Mouse (Mus musculus): Measurements from ENCODE around the gene Lgals2. TPM values are rescaled to one million over a fixed set of nuclear protein-coding genes. Genes with fewer than 3 reads are reported as not detected.
A peak's percentile ranks its signal among the peaks of the same experiment; 100 is the strongest.
"Not testable (repeated sequence)": the region's sequence is repeated elsewhere in the genome, so short reads cannot be mapped to it uniquely, and the experiment has no call there.

The Lgals2 gene
- polyA plus RNA-seq, 1 experiment from 2014 or later, result 1.8 TPM

DNA sequence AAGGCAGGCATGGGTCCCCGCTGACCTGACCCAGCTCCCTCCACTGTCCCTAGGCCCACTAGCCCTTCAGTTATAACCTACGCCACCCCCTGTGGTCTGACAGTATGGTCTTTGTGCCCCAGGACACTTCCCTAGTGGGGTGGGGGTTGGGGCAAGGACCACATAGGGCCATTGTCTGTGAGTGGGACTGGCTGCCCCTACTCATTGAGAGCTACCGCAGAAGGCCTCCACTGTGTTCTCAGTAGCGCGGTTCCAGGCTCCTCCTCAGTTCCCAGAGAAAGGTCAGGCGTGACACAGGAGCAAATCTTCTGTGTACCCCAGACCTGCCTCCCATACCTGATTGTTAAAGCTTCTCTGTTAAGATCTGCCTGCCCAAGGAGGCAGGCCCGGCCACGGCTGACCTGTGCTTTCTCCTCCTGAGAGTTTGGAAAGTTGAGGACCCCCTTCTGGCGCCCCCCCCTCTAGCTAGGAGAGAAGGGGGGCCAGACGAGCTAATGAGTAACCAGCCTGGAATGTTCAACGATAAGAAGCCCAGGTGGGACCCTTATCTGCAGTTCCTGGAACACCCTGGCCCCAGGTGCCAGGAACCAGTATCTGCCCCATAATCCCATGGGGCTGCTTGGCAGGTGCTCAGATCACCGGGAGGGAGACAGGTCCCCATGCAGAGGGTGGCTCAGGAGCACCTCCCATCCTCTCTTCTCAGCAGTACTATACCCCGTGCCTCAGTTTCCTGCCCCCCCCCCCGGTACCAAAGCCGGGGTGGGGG is 5.1 kb downstream of the Lgals2 start:
- Histone ChIP-seq H3K9me3 (replicated peaks) (no peaks in the 10 kb centered on the region), H3K27ac (peak overlapping the region; percentile 78), H3K9ac (no peak overlapping the region), H3K36me3 (peaks cover 25% of the 10 kb centered on the region), H3K4me3 (replicated peaks) (no peak overlapping the region), H3K27me3 (peaks cover 4% of the 10 kb centered on the region; the same call in 1 of the 2 replicates), H3K4me1 (peaks cover 57% of the 10 kb centered on the region), H3K4me2 (no peak overlapping the region)
- 60% methylated on average over 15 of the region's 15 CpGs for WGBS
- ATAC-seq (replicated peaks; ENCODE audit: low FRiP score), result peak; percentile 19

GRCm38 (mm10) chr15:78849485-78849884 is 5.8 kb downstream of the Lgals2 start:
- Histone ChIP-seq H3K27ac (peak overlapping the region; percentile 78), H3K4me1 (peaks cover 65% of the 10 kb centered on the region), H3K4me2 (no peak overlapping the region), H3K9me3 (replicated peaks) (no peaks in the 10 kb centered on the region), H3K27me3 (peaks cover 4% of the 10 kb centered on the region; the same call in 1 of the 2 replicates), H3K9ac (no peak overlapping the region), H3K4me3 (replicated peaks) (no peak overlapping the region), H3K36me3 (peaks cover 25% of the 10 kb centered on the region)
- no peak for ATAC-seq (replicated peaks; ENCODE audit: low FRiP score)
- WGBS, result 88% methylated on average over 12 of the region's 12 CpGs

- H3K4me1 ChIP-seq, result peaks cover 74% of the 10 kb centered on the region
- WGBS, result 32% methylated on average over 5 of the region's 5 CpGs
Observed at GRCm38 (mm10) chr15:78848467-78848866, 6.9 kb downstream of the Lgals2 start.

GRCm38 (mm10) chr15:78846805-78847204 is 8.5 kb downstream of the Lgals2 start:
- 85% methylated on average over 7 of the region's 7 CpGs for WGBS
- peaks cover 25% of the 10 kb centered on the region for H3K36me3 ChIP-seq
- H3K4me2 ChIP-seq; H3K27ac ChIP-seq; H3K9ac ChIP-seq; H3K4me3 ChIP-seq (replicated peaks); ATAC-seq (replicated peaks; ENCODE audit: low FRiP score); H3K9me3 ChIP-seq (replicated peaks): not testable (repeated sequence)
- H3K27me3 ChIP-seq, result peaks cover 20% of the 10 kb centered on the region
- H3K4me1 ChIP-seq, result peaks cover 89% of the 10 kb centered on the region

More at GRCm38 (mm10) chr15:78848467-78848866, 6.9 kb downstream of the Lgals2 start:
- H3K9ac ChIP-seq, result no peak overlapping the region
- H3K4me3 ChIP-seq (replicated peaks), result no peak overlapping the region
- H3K27me3 ChIP-seq, result peaks cover 13% of the 10 kb centered on the region
- ATAC-seq (replicated peaks; ENCODE audit: low FRiP score), result no peak
- no peaks in the 10 kb centered on the region for H3K9me3 ChIP-seq (replicated peaks)
- no peak overlapping the region for H3K4me2 ChIP-seq
- peaks cover 25% of the 10 kb centered on the region for H3K36me3 ChIP-seq
- no peak overlapping the region for H3K27ac ChIP-seq

DNA sequence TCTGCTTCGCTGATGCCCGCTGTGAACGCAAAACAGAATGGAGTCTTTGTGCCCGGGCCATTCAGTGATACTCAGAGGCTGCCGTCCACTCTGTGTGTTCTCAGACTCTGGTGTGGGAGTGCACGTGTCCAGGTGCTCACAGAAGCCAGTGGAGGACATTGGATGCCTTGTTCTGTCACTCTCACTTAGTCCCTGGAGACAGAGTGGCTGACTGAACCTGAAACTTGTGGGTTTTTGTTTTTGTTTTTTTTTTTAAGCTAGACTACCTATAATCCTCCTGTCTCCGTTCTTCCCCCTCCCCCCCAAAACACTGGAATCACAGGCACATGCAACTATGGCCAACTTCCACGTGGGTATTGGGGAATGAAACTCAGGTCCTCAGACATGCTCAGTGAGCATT is 9.0 kb downstream of the Lgals2 start:
- 54% methylated on average over 8 of the region's 8 CpGs for WGBS
- no peak for ATAC-seq (replicated peaks; ENCODE audit: low FRiP score)
- H3K4me3 ChIP-seq (replicated peaks), result no peak overlapping the region
- peaks cover 25% of the 10 kb centered on the region for H3K27me3 ChIP-seq
- H3K36me3 ChIP-seq, result peaks cover 25% of the 10 kb centered on the region
- peak overlapping the region; percentile 86 for H3K4me2 ChIP-seq
- no peaks in the 10 kb centered on the region for H3K9me3 ChIP-seq (replicated peaks)
- peaks cover 90% of the 10 kb centered on the region for H3K4me1 ChIP-seq
- H3K27ac ChIP-seq, result peak overlapping the region; percentile 94
- H3K9ac ChIP-seq, result no peak overlapping the region

DNA sequence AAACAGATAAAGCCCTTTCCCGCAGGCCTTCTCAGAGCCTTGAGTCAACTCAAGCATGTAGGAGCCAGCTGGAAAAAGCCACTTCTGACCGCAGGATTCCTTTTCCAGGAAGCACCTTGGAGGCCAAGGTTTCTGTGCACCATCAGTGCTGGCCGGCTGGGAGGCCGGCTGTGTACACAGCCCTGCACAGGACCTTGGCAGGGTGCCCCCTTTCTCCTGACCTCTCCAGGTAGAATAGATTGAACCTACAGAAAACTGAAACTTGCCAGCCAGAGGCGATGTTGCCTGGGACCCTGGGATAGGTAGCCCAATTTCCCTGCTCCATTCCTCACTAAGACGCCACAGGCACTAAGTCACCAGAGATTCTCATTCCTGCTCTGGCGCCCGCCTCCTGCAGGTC is 9.5 kb downstream of the Lgals2 start:
- Histone ChIP-seq H3K4me3 (replicated peaks) (peak overlapping the region; percentile 65), H3K27me3 (peaks cover 29% of the 10 kb centered on the region), H3K9me3 (replicated peaks) (no peaks in the 10 kb centered on the region), H3K36me3 (peaks cover 25% of the 10 kb centered on the region), H3K4me2 (peak overlapping the region; percentile 86), H3K9ac (no peak overlapping the region), H3K4me1 (peaks cover 90% of the 10 kb centered on the region), H3K27ac (peak overlapping the region; percentile 94)
- WGBS, result 63% methylated on average over 8 of the region's 8 CpGs
- ATAC-seq (replicated peaks; ENCODE audit: low FRiP score), result no peak

DNA sequence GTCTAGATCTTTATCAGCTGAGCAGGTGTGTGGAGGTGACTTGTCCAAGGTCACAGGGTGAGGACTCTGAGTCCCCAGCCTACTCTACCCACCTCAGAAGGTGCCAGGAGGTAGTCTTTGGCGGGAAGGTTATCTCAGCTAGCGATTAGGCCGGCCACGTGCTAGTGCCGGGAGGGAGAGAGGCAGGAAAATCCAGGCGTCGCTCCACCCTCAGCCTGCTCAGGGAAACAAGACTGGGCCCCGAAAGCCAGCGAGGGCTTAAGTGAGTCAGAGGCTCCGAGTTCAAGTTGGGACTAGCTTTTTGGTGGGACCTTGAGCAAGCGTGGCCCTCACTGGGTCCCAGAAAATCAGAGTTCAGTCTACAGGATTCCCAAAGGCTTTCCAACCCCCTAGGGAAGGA is 10.0 kb downstream of the Lgals2 start:
- Histone ChIP-seq H3K9me3 (replicated peaks) (no peaks in the 10 kb centered on the region), H3K36me3 (peaks cover 25% of the 10 kb centered on the region), H3K4me3 (replicated peaks) (peak overlapping the region; percentile 65), H3K27ac (peak overlapping the region; percentile 94), H3K9ac (no peak overlapping the region), H3K4me2 (peak overlapping the region; percentile 86), H3K27me3 (peaks cover 29% of the 10 kb centered on the region), H3K4me1 (peaks cover 90% of the 10 kb centered on the region)
- 61% methylated on average over 11 of the region's 11 CpGs for WGBS
- no peak for ATAC-seq (replicated peaks; ENCODE audit: low FRiP score)

DNA sequence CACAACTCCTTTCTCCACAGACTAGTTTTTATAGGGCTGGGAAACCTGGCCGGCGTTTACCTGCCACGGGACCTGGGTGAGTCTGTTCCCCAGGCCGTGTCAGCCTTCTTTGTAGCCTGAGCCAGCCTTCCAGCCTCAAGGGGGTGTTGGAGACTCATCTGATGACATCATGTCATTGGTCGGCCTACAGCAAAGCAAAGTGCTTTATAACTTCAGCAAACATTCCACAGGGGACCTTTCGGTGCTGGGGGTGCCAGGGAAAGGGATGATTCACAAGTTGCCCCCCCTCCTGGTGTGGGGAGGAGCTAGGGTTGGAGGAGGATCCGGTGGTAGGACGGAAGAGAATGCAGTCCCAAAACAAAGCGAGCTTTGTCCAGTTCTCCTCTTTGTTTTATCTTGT is 10.5 kb downstream of the Lgals2 start:
- Histone ChIP-seq H3K9me3 (replicated peaks) (no peaks in the 10 kb centered on the region), H3K4me2 (peak overlapping the region; percentile 86), H3K4me3 (replicated peaks) (peak overlapping the region; percentile 65), H3K4me1 (peaks cover 90% of the 10 kb centered on the region), H3K27me3 (peaks cover 29% of the 10 kb centered on the region), H3K9ac (peak overlapping the region; percentile 66; the same call in 1 of the 2 replicates), H3K36me3 (peaks cover 25% of the 10 kb centered on the region), H3K27ac (peak overlapping the region; percentile 94)
- WGBS, result 20% methylated on average over 9 of the region's 9 CpGs
- no peak for ATAC-seq (replicated peaks; ENCODE audit: low FRiP score)

DNA sequence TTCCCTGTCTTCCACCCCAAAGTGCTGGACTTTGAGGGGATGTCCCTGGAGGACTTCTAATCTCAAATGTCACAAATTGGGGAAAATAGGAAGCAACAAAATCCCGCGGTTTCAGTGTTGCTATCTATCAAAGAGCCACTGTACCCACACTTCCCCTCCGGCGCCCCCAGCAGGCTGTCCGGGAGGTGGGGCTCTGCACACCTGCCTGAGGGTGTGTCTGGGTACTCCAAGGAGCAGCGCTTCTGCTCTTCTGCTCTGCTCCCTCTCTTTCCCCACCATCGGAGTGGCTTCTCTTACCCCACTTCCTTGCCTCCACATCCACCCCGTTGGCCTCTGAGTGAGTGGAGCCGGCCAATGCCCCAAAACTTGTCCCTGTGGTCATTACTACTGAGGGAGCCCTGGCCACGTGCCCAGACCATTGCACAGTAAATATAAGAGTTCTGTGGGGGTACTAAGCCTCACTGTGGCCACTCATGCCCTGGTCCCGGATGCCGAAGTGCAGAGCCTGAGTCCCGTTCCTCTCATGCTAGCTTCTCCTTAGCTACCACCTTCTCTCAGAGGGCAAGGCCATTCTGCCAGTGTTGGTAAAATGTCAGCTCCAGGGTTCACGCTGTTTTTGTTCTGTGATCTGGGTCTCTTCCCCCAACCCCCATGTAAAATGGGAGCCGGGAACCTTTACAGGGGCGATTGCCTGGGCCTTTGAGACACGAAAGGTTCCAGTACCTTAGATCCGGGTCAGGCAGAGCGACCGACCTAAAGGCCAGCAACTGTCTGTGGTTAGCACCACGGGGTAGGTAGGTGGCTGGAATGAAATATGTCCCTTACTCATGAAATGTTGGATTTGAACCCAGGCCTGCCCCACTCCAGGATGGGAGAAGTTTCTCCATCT is 11.5 kb downstream of the Lgals2 start:
- Histone ChIP-seq H3K9ac (peak overlapping the region; percentile 66), H3K27ac (peak overlapping the region; percentile 94), H3K4me1 (peaks cover 90% of the 10 kb centered on the region), H3K36me3 (peaks cover 16% of the 10 kb centered on the region), H3K9me3 (replicated peaks) (no peaks in the 10 kb centered on the region), H3K27me3 (peaks cover 25% of the 10 kb centered on the region), H3K4me3 (replicated peaks) (peak overlapping the region; percentile 65), H3K4me2 (peak overlapping the region; percentile 86)
- WGBS, result 34% methylated on average over 21 of the region's 21 CpGs
- no peak for ATAC-seq (replicated peaks; ENCODE audit: low FRiP score)

DNA sequence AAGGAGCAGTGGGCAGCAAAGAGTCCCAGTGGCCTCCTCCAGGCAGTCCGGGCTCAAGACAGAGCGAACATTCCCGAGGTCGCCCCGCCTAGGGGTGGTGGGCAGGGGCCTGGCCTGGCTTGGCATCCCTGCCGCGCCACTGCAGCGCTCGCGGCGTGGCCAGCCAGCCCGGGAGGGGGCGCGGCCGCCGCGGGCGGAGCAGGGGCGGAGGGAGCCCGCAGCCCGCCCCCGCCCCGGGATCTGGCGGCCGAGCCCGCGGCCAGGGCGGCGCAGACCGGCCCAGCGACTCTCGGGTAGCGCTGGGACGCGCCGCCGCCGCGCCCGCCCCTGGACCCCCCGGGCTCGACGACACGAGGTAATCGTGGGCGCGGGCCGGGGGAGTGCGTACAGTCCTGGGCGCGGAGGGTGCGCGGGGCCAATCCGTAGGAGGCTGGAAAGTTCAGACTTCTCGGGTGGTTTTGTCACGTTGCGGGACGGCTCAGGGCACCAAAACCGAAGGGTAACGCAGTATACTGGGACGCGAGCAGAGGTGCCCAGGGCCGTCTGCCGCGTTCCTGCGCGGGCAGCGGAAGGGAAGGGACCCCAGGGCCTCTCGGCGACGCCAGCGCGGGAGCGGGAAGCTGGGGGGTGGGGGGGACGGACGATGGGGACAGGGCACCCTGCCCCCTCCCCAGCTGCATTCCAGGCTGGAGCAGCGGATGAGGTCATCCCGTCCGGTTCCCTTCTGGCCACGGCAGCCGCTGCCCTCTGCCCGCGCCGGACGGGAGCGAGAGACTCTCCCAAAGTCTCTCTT is 12.8 kb downstream of the Lgals2 start, which contains the start of gene Cdc42ep1:
TSS of gene Cdc42ep1 (plus strand) at position 254 of the 793 bp plus-strand sequence.
- peak within 1 kb of the TSS; percentile 65 for H3K4me3 ChIP-seq (replicated peaks)
- peak within 1 kb of the TSS; percentile 94 for H3K27ac ChIP-seq
- H3K9ac ChIP-seq, result peak within 1 kb of the TSS; percentile 66
- ATAC-seq (replicated peaks; ENCODE audit: low FRiP score), result peak; percentile 76
- under 1% methylated on average over 80 of the region's 86 CpGs for WGBS
- no peaks in the 10 kb centered on the region for H3K9me3 ChIP-seq (replicated peaks)
- peaks cover 8% of the 10 kb centered on the region for H3K36me3 ChIP-seq
- peaks cover 86% of the 10 kb centered on the region for H3K4me1 ChIP-seq
- H3K4me2 ChIP-seq, result peak within 1 kb of the TSS; percentile 86
- peaks cover 25% of the 10 kb centered on the region for H3K27me3 ChIP-seq

DNA sequence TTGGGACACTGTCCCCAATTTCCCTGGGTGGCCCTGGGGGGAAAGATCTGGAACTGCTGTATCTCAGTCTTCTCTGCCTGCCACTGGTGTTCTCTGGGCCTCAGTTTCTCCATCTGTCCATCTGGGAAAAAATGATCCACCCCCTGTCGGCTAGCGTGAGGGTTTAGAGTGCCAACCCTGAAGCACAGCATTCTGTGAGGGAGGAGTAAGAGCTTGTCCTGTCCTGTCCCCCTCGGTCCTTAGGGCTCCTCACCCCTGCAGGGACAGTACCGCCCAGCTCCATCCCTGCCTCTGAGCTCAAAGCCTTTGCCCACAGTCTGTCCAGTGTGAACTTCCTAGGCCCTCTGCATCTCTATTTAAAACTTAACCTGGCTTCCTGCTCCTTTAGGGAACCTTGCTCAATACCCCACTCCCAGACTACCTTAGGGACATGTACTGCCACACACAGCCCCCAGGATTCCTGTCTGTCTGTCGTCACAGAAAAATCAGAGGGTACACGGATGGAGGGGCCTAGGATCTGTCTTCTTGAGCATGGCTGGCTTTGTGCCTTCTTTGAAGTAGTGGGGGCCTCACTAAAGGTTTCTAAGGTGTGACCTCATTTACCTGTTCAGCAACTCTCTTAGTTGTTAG is 14.1 kb downstream of the Lgals2 start:
- no peaks in the 10 kb centered on the region for H3K9me3 ChIP-seq (replicated peaks)
- WGBS, result 68% methylated on average over 6 of the region's 6 CpGs
- peaks cover 78% of the 10 kb centered on the region for H3K4me1 ChIP-seq
- peak overlapping the region; percentile 94; the same call in 1 of the 2 replicates for H3K27ac ChIP-seq
- no peak for ATAC-seq (replicated peaks; ENCODE audit: low FRiP score)
- peaks cover 25% of the 10 kb centered on the region for H3K27me3 ChIP-seq
- H3K9ac ChIP-seq, result no peak overlapping the region
- H3K4me3 ChIP-seq (replicated peaks), result no peak overlapping the region
- no peak overlapping the region for H3K4me2 ChIP-seq
- H3K36me3 ChIP-seq, result no peaks in the 10 kb centered on the region; the same call in 1 of the 2 replicates

Data from kidney, embryonic 15.5 days (tissue).